Mouse (Mus musculus) T-cell, adult 2 months (primary cell): ENCODE measurements at regions not wholly inside any gene's neighbourhood (a gene's known extent, or its start where the extent isn't known, plus 50 kb on each side); places are given as distances from the start of the nearest gene placed in this dataset.

Experiments
- DNase-seq: peaks from one replicate; pipeline ENCODE4 v3.0.0; 2022; ENCODE audit warnings: low spot score

GRCm38 (mm10) chr1:184606541-184606940 is 125.9 kb downstream of the Hlx start:
- DNase-seq = no peak

GRCm38 (mm10) chr1:184605666-184606065 is 126.8 kb downstream of the Hlx start:
- DNase-seq = no peak

GRCm38 (mm10) chr1:184603136-184603535 is 129.3 kb downstream of the Hlx start:
- DNase-seq = no peak

GRCm38 (mm10) chr1:184595449-184595848 is 137.0 kb downstream of the Hlx start:
- DNase-seq = no peak

- DNase-seq = no peak
These were observed 141.8 kb downstream of the Hlx start for GRCm38 (mm10) chr1:184590634-184591033.

- no peak for DNase-seq
These were observed 143.1 kb downstream of the Hlx start for GRCm38 (mm10) chr1:184589277-184589676.

GRCm38 (mm10) chr1:184584505-184584874 is 147.9 kb downstream of the Hlx start:
- DNase-seq = no peak

GRCm38 (mm10) chr1:184583751-184584504 is 148.5 kb downstream of the Hlx start:
- no peak for DNase-seq

GRCm38 (mm10) chr1:184579475-184579874 is 152.9 kb downstream of the Hlx start:
- no peak for DNase-seq

GRCm38 (mm10) chr1:184576527-184576926 is 155.9 kb downstream of the Hlx start:
- DNase-seq = no peak

GRCm38 (mm10) chr1:184573325-184573724 is 159.1 kb downstream of the Hlx start:
- no peak for DNase-seq

- no peak for DNase-seq
These were observed 161.7 kb downstream of the Hlx start for GRCm38 (mm10) chr1:184570681-184571080.

GRCm38 (mm10) chr1:184562926-184563325 is 169.5 kb downstream of the Hlx start:
- DNase-seq = no peak

- DNase-seq = no peak
These were observed 170.2 kb downstream of the Hlx start for GRCm38 (mm10) chr1:184562239-184562638.

GRCm38 (mm10) chr1:184559543-184559942 is 172.9 kb downstream of the Hlx start:
- no peak for DNase-seq

GRCm38 (mm10) chr1:184553791-184554190 is 178.6 kb downstream of the Hlx start:
- no peak for DNase-seq

- no peak for DNase-seq
These were observed 181.9 kb downstream of the Hlx start for GRCm38 (mm10) chr1:184550491-184550890.

GRCm38 (mm10) chr1:184547650-184548235 is 184.7 kb downstream of the Hlx start:
- no peak for DNase-seq

- DNase-seq = no peak
These were observed 186.2 kb downstream of the Hlx start for GRCm38 (mm10) chr1:184546140-184546661.

- no peak for DNase-seq
These were observed 187.3 kb downstream of the Hlx start for GRCm38 (mm10) chr1:184545111-184545510.

GRCm38 (mm10) chr1:184542321-184543115 is 189.9 kb downstream of the Hlx start:
- no peak for DNase-seq

GRCm38 (mm10) chr1:184539818-184540217 is 192.6 kb downstream of the Hlx start:
- DNase-seq = no peak
